Mouse (Mus musculus) layer of hippocampus, adult 11-12 months (tissue): ENCODE measurements around the gene Abcg8.

Experiments used
- DNase-seq: peaks from one replicate; pipeline ENCODE4 v3.0.0; 2022; ENCODE audit warnings: low spot score

The Abcg8 gene

GRCm38 (mm10) chr17:84709403-84709851 lies 33.3 kb downstream of the Abcg8 start:
- DNase-seq = peak; percentile 45

DNA sequence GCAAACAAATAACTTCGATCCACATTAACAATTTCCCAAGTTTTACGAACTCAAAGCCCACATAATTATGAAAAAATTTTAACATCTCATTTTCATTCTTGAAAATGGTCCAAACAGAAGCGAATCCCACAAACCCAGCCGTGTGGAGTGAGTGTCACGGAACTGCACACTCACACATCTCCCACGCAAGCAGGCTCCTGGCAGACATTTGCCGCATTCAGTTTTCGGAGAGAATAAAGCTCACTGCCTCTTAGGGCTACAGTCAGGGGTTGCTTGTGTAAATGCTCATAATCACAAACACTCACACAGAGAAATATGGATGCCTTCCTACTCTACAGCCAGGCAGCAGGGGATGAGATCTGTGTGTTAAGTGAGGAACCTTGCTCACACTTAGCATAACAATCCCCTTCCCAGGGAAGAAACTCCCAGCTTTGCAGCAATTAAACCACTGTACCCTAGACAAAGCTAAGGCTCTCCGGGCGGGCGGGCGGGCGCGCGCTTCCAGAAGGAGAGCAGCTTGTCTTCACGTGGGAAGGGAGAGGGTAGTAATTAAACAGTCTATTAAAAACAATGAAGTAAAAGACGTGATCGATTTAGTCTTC lies 37.6 kb downstream of the Abcg8 start:
- peak; percentile 35 for DNase-seq

DNA sequence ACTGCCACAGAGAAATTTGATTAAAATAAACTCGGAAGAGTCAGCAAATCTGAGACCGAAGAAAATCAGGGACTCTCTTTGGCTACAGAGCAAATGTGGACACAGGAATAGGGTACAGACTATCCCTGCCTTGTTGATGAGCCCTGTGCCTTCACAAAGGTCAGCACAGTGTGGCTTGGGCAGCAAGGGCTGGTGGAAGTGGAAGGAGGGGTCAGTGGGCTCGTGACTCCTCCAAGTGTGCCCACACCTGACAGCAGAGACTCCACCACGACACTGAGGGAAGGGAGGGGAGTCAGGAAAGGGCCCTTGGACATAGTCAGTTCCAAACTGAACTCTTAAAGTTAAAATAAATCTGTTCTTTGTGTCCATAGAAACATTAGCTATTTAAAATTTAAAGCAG lies 38.8 kb downstream of the Abcg8 start:
- no peak for DNase-seq

DNA sequence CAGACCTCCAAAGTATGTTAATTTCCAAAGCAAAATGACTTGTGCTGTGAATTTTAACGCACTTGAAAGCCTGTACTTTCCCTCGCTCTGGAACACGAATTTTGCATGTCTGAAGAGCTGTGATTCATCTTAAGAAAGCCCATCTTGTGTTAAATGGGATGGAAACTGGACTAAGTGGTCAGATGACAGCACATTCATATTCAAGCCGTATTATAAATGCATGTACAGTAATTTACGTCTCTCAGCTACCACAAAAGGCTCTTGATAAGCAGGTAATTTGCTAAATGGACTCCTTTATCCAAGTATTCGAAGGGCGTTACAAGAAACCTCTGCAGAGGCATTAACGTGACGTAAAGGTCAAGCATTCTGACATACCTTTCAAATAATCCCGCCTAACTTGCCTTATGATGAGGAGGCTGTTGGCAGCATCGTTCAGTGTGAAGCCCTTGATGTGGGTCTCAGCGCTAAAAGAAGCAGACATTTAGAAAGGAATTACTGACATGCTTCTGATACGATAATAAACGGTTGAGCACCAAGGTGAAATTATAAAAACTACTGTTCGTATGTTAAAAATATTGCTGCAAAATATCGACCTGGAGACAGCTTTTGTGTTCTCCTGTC lies 40.3 kb downstream of the Abcg8 start:
- no peak for DNase-seq

DNA sequence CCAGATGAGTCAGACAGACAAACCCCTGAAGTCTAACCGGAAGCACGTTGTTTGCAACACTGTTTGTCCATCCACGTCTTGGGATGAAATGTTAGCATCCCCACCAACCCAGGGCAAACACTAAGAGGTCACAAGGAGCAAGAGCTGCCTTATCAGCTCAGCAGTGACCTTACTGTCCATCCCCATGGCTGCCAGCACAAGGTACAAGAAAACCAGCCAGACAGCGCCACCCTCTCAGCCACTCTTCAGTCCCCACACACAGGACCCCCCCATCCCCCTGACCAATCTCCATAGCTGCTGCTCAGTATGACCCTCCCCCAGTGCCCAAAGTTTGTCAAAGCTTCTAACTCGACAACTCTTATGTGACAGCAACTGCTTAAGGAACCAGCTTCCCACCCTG lies 41.3 kb downstream of the Abcg8 start:
- DNase-seq = no peak

GRCm38 (mm10) chr17:84719105-84719504 lies 43.0 kb downstream of the Abcg8 start:
- no peak for DNase-seq

GRCm38 (mm10) chr17:84724028-84724427 lies 47.9 kb downstream of the Abcg8 start:
- no peak for DNase-seq

DNA sequence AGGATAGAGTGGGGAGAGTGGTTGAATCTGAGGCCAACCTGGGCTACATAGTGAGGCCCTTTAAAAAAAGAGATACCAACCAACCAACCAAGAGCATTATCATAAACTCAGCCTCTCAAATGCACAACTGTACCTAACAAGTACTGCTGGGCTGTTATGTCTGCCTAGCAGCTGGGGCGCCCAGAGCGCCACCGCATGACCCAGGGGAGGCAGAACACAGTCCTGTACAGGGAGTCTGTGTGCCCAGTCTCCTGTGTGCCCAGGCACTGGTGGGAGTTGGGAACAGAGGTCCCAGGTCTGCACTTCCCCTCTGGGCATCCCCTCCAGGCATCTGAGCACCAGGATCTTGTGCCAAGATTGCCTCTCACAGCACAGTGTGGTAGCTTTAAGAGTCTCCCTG lies 49.1 kb downstream of the Abcg8 start:
- DNase-seq = no peak

GRCm38 (mm10) chr17:84728201-84728911 lies 52.3 kb downstream of the Abcg8 start:
- DNase-seq = no peak

DNA sequence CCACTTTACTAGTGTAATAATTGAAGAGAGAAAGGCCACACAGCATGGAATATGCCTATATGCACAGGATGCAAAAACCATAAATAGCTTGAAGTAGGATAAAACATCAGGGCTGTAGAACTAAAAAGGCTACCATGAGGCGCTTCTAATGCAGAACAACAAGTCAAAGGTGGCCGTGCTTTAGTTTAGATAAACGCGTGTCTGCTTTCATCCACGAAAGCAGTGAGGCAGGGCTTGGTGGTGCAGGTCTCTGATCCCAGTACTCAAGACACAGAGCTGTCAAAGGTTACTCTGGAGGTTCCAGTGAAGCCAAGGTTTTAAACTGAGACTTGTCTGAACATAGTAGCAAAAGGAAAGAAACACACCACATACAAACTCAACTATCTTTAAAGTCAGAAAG lies 53.0 kb downstream of the Abcg8 start:
- no peak for DNase-seq

GRCm38 (mm10) chr17:84731361-84731760 lies 55.3 kb downstream of the Abcg8 start:
- no peak for DNase-seq

DNA sequence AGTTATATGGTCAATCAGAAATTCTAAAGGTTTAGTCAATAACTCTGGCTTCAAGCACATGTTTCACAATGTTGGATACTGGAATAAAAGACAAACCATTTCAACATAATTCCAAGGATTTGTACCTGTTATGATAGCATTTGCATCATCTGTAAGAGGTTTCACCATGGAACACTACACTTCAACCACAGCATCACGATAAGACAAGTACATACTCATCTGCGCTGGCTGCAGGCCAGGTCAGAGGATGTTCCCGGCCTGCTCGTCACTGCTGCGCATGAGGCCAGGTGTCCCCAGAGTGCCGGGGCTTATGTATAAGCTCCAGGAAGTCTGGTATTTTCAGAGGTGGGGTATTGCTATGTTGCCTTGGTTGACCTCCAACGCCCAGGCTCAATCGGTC lies 56.5 kb downstream of the Abcg8 start:
- no peak for DNase-seq

DNA sequence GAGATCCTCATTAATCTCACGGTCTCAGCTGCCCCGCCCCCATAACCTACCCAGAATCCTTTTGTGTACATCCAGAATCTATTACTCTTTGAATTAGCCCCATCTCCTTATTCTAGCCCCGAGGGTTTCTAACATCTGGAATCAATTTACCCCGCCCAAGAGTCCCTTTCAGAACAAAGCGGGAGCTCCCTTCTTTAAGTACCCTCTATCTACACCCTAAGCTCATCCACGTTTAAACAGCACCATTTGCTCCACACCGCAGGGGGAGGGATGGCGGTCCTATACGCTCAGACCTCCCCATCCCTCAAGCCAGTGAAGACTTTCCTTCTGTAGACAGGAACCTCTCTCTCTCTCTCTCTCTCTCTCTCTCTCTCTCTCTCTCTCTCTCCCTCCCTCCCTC lies 60.6 kb downstream of the Abcg8 start:
- no peak for DNase-seq

DNA sequence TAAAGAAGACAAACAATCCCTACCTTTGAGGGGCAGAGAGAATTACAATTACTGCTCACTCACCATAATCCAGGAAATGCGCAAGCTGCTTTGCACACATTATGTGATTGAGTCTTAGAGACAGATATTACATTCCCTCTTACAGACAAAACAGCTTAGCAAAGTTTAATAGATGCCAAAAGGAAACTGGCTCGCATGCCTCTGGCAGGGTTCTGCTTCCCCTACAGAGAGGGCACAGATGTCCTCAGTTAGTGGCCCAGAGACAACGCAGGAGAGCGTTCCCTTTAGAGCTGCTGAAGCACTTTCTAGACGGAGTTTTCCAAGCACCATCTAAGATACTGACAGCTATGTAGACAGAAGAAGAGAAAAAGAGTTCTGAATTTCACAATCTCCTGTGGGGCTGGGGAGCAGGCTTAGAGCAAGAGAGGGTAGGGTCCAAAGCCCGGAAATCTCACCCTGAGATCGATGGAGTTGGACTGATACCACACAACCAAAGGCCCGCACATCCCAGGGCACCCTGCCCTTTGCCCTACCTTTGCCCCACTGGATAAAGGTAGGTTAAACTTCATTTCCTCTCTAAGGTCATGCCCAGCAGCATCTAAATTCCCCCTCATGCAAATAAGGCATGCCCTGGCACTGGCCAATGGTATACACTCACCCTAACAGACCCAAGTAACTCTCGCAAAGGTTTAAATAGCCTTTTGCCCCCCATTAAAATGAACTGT lies 62.1 kb downstream of the Abcg8 start:
- DNase-seq = no peak

- no peak for DNase-seq
Observed at GRCm38 (mm10) chr17:84744256-84744655, 68.2 kb downstream of the Abcg8 start.

DNA sequence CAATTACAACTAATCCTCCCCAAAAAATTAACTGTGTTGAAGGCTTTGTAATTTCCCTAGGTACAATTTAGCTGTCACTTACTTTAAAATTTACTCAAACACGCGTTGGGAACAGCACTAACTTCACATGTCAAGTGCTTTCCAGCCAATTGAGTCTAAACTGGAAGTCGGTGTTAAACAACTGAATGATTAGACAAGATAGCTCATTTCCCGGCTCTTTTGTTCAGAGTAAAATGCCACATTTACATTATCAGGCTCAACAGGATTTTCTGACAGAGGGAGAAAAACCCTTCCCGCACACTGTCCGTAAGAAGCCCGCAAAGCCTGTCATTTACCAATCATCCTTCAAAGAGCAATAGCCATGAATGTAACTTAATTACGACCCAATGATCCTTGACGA lies 68.9 kb downstream of the Abcg8 start:
- no peak for DNase-seq

DNA sequence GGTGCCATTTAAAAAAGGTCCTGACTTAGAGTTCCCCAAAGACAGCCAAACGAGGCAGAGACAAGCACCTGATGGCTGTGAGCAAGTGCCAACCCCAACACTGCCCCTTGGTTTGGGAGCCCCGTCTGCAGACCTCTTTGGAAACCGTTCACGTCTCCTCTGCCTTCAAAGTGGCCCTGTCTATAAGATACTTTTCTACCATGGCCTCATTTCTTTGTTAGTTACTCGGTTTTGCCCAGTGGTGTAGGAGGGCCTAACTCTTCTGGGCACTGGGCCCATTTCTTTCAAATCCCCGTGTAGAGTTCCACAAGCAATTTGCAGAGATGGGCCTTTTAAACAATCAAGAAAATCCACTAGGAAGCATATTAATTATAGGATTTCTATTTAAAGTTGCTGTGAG lies 71.1 kb downstream of the Abcg8 start:
- DNase-seq = peak; percentile 17

DNA sequence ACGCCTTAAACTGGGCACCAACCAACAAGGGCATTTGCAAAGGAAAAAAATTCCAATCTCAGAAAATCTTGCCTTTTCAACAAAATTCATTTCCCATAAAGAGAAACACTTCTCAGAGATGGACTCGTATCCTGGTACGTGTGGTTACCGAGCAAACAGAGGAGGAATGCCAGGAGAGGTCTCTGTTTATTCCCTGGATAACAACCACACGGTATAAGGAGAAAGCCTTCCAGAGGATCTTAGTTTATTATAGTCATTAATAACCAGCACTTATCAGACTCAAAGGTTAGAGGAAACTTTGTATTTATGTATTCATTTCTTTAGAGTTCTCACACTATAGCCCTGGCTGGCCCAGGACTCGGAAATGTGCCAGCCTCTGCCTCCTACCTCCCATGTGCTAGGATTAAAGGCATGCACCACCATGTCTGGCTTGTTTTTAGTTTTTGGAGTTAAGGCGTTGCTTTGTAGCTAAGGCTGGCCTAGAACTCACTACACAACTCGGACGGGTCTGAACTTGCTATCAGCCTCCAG lies 72.1 kb downstream of the Abcg8 start:
- DNase-seq = no peak

DNA sequence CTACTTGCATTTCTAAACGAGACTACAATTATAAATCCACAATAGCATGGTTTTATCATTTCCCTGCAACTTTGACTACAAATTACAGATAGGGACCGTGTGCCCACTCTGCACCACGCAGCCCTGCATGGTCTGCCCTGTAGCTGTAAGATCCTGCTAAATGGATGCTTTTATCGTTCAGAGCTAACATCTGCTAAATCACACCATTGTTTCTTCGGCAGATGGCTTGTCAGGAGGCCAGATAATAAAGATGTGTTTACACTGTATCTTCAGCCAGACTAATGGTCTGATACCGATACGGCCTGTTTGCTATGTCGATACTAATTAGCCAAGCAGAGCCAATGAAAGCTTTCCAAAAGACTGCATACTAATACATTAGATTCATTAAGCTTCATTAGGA lies 73.2 kb downstream of the Abcg8 start:
- peak; percentile 51 for DNase-seq
